Mouse (Mus musculus): ENCODE results near the gene Asb16.
A peak's percentile ranks its signal among the peaks of the same experiment; 100 is the strongest.

The Asb16 gene

DNA sequence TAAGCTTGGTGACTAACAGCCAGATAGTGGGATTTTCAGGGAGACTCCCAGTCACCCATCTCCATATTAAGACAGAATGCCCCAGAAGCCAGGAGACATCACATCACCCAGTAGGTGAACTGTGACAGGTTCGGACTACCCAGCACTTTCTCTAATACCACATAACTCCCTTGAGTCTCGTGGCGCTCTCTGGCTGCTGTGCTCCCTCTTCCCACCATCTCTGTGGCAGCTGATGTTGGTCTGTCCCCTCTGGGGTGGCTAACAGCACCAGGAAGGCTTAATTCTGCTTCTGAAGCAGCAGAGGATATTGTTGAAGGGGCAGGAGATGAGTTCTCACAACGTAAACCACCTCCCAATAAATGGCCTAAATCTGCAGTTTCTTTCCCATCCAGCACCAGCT is 43.4 kb downstream of the Asb16 start:
- DNase-seq = no peak

DNA sequence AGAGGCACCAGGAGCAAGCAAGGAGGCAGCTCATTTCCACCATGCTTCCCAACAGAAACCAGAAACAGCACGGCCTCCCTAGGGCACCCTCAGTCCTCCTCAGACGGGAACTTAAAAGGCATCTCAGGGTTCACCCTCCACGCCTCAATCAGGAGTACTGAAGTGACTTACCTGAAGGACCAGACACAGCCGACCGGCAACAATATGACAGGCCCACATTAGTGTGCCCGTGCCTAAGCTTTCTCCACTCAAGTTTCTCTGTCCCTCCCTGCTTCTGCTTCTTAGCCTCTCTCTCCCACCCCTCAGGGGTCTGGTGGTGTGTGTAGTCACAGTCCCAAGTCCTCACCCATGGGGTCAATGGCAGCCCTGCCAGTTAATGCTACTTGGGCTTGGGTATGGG is 44.0 kb downstream of the Asb16 start:
- DNase-seq = no peak

DNA sequence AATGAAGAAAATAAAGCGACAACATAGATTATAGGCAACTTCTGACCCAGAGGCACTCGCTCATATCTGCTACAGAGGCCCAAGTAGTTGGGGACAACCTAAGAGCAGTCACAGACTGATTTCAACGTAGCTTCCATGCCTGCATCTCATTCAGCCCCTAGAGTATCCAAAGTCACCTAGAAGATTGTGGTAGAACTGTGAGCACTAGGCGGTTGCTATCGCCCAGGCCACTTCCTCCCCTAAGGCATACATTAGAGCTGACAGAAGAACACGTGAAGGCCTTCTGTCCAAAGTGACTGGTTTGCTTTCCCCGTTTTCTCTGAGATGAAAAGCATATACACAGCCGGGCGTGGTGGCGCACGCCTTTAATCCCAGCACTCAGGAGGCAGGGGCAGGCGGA is 45.8 kb downstream of the Asb16 start:
- DNase-seq = no peak

GRCm38 (mm10) chr11:102315690-102316571 is 47.4 kb downstream of the Asb16 start:
- no peak for DNase-seq

DNA sequence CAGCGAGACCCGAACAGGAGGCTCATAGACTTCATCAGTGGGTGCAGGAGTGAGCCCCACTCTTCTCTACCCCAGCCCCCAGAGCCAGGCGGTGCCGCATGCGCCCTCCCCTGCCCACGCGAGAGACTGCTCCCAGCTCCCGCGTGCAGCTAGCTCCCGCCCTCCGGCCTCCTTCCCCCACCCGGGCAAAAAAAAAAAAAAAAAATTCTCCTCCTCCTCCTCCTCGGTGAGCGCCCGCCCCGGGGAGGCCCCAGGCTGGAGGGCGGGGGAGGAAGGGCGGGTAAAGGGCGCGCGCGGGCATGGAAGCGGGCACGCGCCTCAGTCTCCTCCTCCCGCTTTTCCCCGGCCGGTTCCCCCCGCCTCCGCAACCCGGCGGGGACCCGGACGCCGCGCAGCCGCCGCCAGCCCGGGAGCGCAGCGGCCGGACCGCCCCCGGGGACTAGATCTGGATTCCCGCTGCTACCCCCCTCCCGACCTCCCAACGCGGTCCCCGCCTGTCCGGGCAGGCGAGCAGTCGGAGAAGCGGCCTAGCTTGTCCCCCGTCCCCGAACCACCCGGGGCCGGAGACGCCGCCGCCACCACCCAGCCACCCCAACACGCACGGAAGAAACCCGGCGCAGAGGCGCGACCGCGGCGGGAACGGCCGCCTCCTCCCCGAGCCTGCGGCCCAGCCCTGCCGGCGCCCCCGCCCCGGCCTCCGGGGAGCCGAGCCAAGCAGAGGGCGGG is 48.2 kb downstream of the Asb16 start:
- peak; percentile 88 to 89 for DNase-seq

GRCm38 (mm10) chr11:102317298-102317900 is 48.9 kb downstream of the Asb16 start:
- peak; percentile 52 to 53 for DNase-seq

- DNase-seq = peak; percentile 67 to 74
Observed at GRCm38 (mm10) chr11:102317901-102318575, 49.5 kb downstream of the Asb16 start.

GRCm38 (mm10) chr11:102318576-102319409 is 50.2 kb downstream of the Asb16 start:
- DNase-seq = peak; percentile 61 to 63

GRCm38 (mm10) chr11:102319410-102319792 is 50.9 kb downstream of the Asb16 start, which contains the start of gene Ubtf:
Gene Ubtf, minus strand, starts transcription at chr11:102319742.
- DNase-seq = peak; percentile 68 to 71

DNA sequence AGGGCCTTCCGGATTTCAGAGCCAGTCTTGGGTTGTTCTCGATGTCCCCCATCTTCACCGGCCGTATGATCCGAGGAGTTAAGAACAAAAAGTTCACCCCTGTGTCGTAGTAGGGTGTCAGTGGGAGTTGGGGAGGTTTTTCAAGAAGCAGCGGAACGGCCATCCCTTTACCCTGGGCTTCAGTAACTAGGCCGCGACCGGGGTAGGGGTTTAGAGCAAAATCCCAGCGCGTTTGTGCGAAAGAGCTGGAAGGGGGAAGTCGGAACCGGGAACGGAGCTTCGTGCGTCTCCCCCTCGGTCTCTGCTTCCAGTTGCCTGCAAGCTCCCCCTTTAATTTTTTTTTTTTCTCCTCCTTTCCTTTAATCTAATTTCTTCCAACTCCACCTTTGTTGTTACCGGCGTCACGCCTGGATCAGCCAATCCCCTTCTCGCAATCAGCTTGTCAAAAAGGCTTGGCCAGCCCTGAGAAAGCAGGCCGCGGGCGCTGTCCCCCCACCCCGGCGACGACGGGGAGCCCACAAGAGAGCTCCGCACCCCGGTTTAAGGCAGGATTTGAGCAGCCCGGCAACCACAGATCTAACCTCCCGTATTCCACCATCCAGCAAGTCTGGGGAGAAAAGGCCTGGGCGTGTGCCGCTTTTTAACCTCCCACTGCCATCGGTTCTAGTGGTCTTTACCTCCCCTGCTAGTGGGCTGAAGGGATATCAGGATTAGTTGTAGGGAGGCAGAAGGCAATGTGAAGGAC is 51.6 kb downstream of the Asb16 start:
- peak; percentile 63 to 69 for DNase-seq

DNA sequence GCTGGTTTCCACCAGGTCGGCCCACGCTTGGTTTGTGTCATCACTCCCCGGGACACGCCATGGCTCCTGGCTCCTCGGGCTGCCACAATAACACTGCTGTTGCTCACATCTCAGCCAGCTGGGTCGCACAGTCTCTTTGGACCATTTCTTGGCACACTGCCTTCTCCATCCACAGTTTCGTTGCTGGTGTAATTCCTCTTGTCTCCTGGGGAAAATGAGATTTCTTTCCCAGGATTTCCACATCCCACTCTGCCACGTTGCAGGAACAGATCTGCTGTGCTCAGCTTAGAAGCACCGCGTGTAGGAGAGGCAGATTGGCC is 52.1 kb downstream of the Asb16 start:
- peak in 1 of 2 experiments; percentile 32 for DNase-seq

- no peak for DNase-seq
Observed at GRCm38 (mm10) chr11:102321931-102322330, 53.4 kb downstream of the Asb16 start.

DNA sequence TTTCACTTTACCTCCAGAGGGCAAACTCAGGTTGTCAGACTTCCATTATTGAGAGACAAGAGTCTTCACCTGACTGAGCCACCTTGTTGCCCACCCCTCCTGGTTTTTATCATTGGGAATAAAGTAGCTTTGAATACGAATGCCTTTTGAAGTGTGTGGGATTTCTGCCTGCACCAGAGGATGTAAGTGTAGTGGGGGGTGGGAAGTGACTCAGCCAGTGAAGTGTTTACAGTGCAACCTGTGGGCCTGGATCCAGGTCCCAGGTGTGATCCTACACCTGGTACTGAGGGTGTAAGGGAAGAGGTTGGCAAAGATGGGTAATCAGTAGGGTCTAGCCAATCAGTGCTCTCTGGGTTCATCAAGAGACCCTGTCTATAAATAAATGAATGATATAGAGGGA is 55.0 kb downstream of the Asb16 start:
- no peak for DNase-seq

GRCm38 (mm10) chr11:102327250-102327649 is 58.7 kb downstream of the Asb16 start:
- no peak for DNase-seq

GRCm38 (mm10) chr11:102327839-102328238 is 59.3 kb downstream of the Asb16 start:
- DNase-seq = no peak
